Mouse (Mus musculus) E14TG2a.4 (cell line): Measurements from ENCODE around the gene Hoxa13.

Experiments used
- CTCF ChIP-seq: conservative IDR thresholded peaks from 2 replicates; pipeline ENCODE4 v1.5.1; 2014; ENCODE audit warnings: low read length
- NANOG ChIP-seq: IDR thresholded peaks from 2 replicates; pipeline ENCODE4 v1.6.1; 2014; ENCODE audit warnings: borderline replicate concordance, low read length, mixed read lengths
- POU5F1 ChIP-seq: IDR thresholded peaks from 2 replicates; pipeline ENCODE4 v1.6.1; 2014; ENCODE audit warnings: low read length, borderline replicate concordance

DNA sequence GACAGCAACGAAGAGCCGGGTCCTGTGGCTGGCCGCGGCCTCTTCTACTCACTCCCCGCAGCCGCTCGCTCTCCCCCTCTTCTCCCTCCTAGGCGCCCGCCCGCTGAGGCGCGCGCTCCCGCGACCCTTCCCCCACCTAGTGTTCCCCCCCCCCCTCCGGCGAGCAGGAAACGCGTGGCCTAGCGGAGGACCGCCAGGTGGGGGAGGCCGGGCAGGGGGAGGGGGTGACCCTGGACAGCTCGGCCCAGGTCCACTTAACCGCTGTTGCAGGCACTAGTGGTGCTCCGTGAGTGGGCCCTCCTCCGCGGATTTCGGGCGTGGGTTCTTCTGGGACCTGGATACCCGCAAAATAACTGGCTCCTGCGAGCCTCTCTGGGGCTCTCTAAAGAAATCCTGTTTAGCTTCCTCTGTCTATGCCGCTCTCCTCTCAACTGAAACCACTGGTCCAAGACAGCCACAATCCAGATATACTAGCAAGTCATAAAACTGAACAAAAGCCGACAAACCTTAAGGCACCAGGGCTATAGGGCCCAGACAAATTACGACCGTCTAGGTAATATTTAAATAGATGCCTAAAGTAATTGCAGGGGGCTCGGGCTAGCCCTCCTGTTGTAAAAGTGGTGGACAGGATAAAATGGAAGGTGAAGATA, 30.0 kb downstream of the Hoxa13 start, which contains the start of gene Hoxa9:
- TF ChIP-seq CTCF (no peak), NANOG (no peak), POU5F1 (no peak)
